ENCODE assay signal across 8 mouse cellular contexts in genomic region chr9:102784329-102785026, GRCm38 (mm10). TPM values are rescaled to one million over a fixed set of nuclear protein-coding genes. Genes with fewer than 3 reads are reported as not detected.
DNase-seq lines count a peak whose midpoint lies in the region; ATAC-seq lines count a peak whose summit lies in the region.

No protein-coding gene starts in this region.

- H3K27me3 ChIP-seq in intestine, embryonic 14.5 days (replicated peaks; ENCODE audit: control insufficient read depth, insufficient read depth, low read length), result no peaks in the 10 kb centered on the region
- H3K27me3 ChIP-seq in midbrain, embryonic 12.5 days, result peaks cover 5% of the 10 kb centered on the region; the same call in 1 of the 2 replicates

- peak; percentile 92 to 95 for DNase-seq in adrenal gland, adult 18-20 months (ENCODE audit: low spot score in 2 of 2)
- DNase-seq in embryo, embryonic 10 days (ENCODE audit: low spot score), result peak; percentile 94
- DNase-seq in gastrocnemius, postnatal 10 days, result peak; percentile 91
- DNase-seq in intestine, embryonic 14.5 days (ENCODE audit: low spot score), result peak; percentile 97
- DNase-seq in left cerebral cortex, postnatal 14 days (ENCODE audit: low spot score in 2 of 2), result peak; percentile 91 to 93
- peak; percentile 95 for DNase-seq in right cerebral cortex, postnatal 4 days
- peak; percentile 89 for DNase-seq in yolk sac, embryonic 10.5 days (ENCODE audit: low spot score)

- intact Hi-C loops in left cerebral cortex, postnatal 14 days (cut with DNase I), result loop anchor here (1.0 to 2.0 kb wide), 2 partner anchors 82 to 148 kb away; no protein-coding TSS in a partner anchor

- no peaks in the 10 kb centered on the region for H3K36me3 ChIP-seq in intestine, embryonic 14.5 days (ENCODE audit: control insufficient read depth, insufficient read depth, low read length)
- no peaks in the 10 kb centered on the region for H3K36me3 ChIP-seq in midbrain, embryonic 12.5 days

- H3K4me1 ChIP-seq in intestine, embryonic 14.5 days (replicated peaks; ENCODE audit: control insufficient read depth, insufficient read depth, low read length), result peaks cover 24% of the 10 kb centered on the region
- H3K4me1 ChIP-seq in midbrain, embryonic 12.5 days, result peaks cover 7% of the 10 kb centered on the region; the same call in 1 of the 2 replicates

- no peak overlapping the region for H3K9ac ChIP-seq in intestine, embryonic 14.5 days (ENCODE audit: low read length)
- no peak overlapping the region for H3K9ac ChIP-seq in midbrain, embryonic 12.5 days (replicated peaks)

- 8% methylated on average over 10 of the region's 10 CpGs for WGBS in intestine, embryonic 14.5 days
- 12% methylated on average over 10 of the region's 10 CpGs for WGBS in midbrain, embryonic 12.5 days

- ATAC-seq in intestine, embryonic 14.5 days (replicated peaks; ENCODE audit: low FRiP score, low TSS enrichment, low read depth), result no peak; the same call in 1 of the 2 replicates
- peak; percentile 68 for ATAC-seq in midbrain, embryonic 12.5 days (ENCODE audit: low FRiP score, low read depth)

- H3K4me2 ChIP-seq in intestine, embryonic 14.5 days (ENCODE audit: low read length), result no peak overlapping the region
- H3K4me2 ChIP-seq in midbrain, embryonic 12.5 days (replicated peaks), result no peak overlapping the region

- no peaks in the 10 kb centered on the region for H3K9me3 ChIP-seq in intestine, embryonic 14.5 days (ENCODE audit: control insufficient read depth, low read length)
- H3K9me3 ChIP-seq in midbrain, embryonic 12.5 days, result no peaks in the 10 kb centered on the region

- H3K4me3 ChIP-seq in intestine, embryonic 14.5 days (ENCODE audit: low read depth, low read length), result no peak overlapping the region
- H3K4me3 ChIP-seq in midbrain, embryonic 12.5 days, result no peak overlapping the region

- H3K27ac ChIP-seq in intestine, embryonic 14.5 days (ENCODE audit: low read depth), result no peak overlapping the region
- no peak overlapping the region for H3K27ac ChIP-seq in midbrain, embryonic 12.5 days (replicated peaks)

RNA-seq across cellular contexts. Expression of gene Ryk, which starts 50.2 kb away (rescaled TPM):
- total RNA-seq in adrenal gland, adult 18-20 months (2021), result 10 to 100 TPM; 58.3 to 64.6 TPM
- 10 to 100 TPM; 52.4 to 60.9 TPM for total RNA-seq in gastrocnemius, postnatal 10 days (2021)
- 24.4 and 24.9 TPM in 2 replicates for polyA plus RNA-seq in intestine, embryonic 14.5 days (2014; fragmentation: Nextera tagmentation; extraction: Ambion mirVana)
- total RNA-seq in left cerebral cortex, postnatal 14 days (2021), result 10 to 100 TPM; 28.1 to 31.6 TPM
- 15.7 and 17.0 TPM in 2 replicates for polyA plus RNA-seq in midbrain, embryonic 12.5 days (2016; fragmentation: Nextera tagmentation; extraction: Ambion mirVana)
